Mouse (Mus musculus) neural tube, embryonic 14.5 days (tissue): Measurements from ENCODE around the gene Prss36. TPM values are rescaled to one million over a fixed set of nuclear protein-coding genes. Genes with fewer than 3 reads are reported as not detected.
"Not testable (repeated sequence)": the region's sequence is repeated elsewhere in the genome, so short reads cannot be mapped to it uniquely, and the experiment has no call there.

Experiments
- ATAC-seq: fragments of 200-750 bp; cut with Nextera tagmentation; 2 replicates; pipeline ENCODE4 v1.8.0; 2017; ENCODE audit warnings: low read depth, mild to moderate bottlenecking, moderate TSS enrichment, moderate library complexity
- H3K27ac ChIP-seq: fragments of 300-500 bp; sonication (generic); 2 replicates; pipeline ENCODE4 v1.5.1; 2014; ENCODE audit warnings: low read depth, mild to moderate bottlenecking, control low read depth, low read length, moderate library complexity, mixed read lengths
- H3K27me3 ChIP-seq: fragments of 300-500 bp; sonication (generic); 2 replicates; pipeline ENCODE4 v1.6.1; 2014; ENCODE audit warnings: low read length; ENCODE audit not compliant: control insufficient read depth, insufficient read depth
- H3K36me3 ChIP-seq: fragments of 300-500 bp; sonication (generic); 2 replicates; pipeline ENCODE4 v1.6.1; 2014; ENCODE audit warnings: low read length, mixed read lengths; ENCODE audit not compliant: control insufficient read depth, insufficient read depth
- H3K4me1 ChIP-seq: fragments of 300-500 bp; sonication (generic); 2 replicates; pipeline ENCODE4 v1.6.1; 2014; ENCODE audit warnings: low read length; ENCODE audit not compliant: control insufficient read depth, insufficient read depth
- H3K4me2 ChIP-seq: fragments of 300-500 bp; sonication (generic); 2 replicates; pipeline ENCODE4 v1.6.1; 2014; ENCODE audit warnings: mild to moderate bottlenecking, low read depth, low read length, control low read depth
- H3K4me3 ChIP-seq: fragments of 300-500 bp; sonication (generic); 2 replicates; pipeline ENCODE4 v1.5.1; 2014; ENCODE audit warnings: low read depth, low read length, control low read depth, mixed read lengths
- H3K9ac ChIP-seq: fragments of 300-500 bp; sonication (generic); replicated peaks from 2 replicates; pipeline ENCODE4 v1.6.1; 2014; ENCODE audit warnings: low read depth, mild to moderate bottlenecking, control low read depth, low read length, mixed read lengths
- H3K9me3 ChIP-seq: fragments of 300-500 bp; sonication (generic); 2 replicates; pipeline ENCODE4 v1.6.1; 2016; ENCODE audit warnings: low read length; ENCODE audit not compliant: control insufficient read depth
- WGBS: fragments of 180-500 bp; shearing (Covaris S2); extraction: QIAGEN DNeasy Blood & Tissue Kit; methylation state at CpG from one replicate; pipeline ENCODE4 v1.1.7; 2014; 5-methylcytosine and 5-hydroxymethylcytosine counted together
- polyA plus RNA-seq: library from polyadenylated mRNA; unstranded; fragments of >200 nt; fragmentation: Nextera tagmentation; extraction: Ambion mirVana; gene quantifications from 2 replicates; pipeline ENCODE4 v1.2.1, GENCODE M21; 2014

The Prss36 gene
- polyA plus RNA-seq, 1 experiment from 2014 or later: 14.8 TPM

DNA sequence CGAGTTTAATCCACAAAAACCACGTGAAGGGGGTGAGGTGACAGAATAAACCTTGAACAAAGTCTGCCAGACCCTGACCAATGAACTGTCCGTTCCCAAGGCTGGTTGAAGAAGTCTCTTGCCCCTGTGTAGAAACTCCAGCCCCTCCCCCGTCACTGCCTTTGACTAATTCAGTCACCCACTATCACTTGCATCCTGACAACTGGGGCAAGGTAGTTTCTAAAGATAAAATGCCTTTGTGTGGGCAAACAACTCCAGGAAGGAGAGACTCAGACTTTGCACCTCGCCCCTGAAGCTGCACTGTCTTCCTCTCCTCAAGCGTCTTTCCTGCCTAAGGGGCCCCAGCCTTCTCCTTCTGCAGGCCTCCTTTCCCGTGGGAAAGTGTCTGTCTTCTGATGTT, 46.5 kb downstream of the Prss36 start:
- Histone ChIP-seq H3K27ac (no peak overlapping the region), H3K9me3 (no peaks in the 10 kb centered on the region), H3K36me3 (no peaks in the 10 kb centered on the region), H3K4me2 (no peak overlapping the region), H3K27me3 (no peaks in the 10 kb centered on the region), H3K9ac (no peak overlapping the region), H3K4me1 (peaks cover 6% of the 10 kb centered on the region; the same call in 1 of the 2 replicates), H3K4me3 (no peak overlapping the region)
- 50% methylated on average over 7 of the region's 7 CpGs for WGBS
- ATAC-seq: no peak

DNA sequence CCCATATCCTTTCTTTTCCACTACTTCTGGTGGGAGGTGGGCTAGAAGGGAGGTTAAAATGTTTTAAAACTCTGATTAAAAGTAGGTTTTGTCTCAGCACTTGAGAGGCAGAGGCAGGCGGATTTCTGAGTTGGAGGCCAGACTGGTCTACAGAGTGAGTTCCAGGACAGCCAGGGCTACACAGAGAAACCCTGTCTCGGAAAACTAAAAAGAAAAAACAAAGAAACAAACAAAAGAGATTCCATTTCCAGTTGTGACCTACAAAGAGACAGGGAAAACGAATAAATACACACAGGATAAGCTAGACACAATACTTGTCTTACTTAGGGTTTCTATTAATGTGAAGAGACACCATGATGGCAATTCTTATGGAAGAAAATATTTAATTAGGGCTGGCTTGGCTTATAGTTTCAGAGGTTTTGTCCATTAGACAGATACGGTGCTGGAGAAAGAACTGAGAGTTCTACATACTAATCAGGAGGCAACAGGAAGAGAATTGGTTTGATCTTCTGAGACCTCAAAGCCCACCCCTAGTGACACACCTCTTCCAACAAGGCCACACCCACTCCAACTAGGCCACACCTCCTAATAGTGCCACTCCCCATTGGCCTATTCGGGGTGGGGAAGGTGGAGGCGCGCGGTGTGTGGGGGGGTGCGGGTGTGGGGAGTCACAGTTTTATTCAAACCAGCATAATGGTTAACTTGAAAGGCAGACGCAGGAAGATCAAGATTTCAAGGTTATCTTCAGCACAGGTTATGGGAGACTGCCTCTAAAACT, 48.2 kb downstream of the Prss36 start:
- no peaks in the 10 kb centered on the region for H3K9me3 ChIP-seq
- 40% methylated on average over 10 of the region's 10 CpGs for WGBS
- H3K4me3 ChIP-seq: no peak overlapping the region
- no peaks in the 10 kb centered on the region for H3K27me3 ChIP-seq
- H3K27ac ChIP-seq: no peak overlapping the region
- H3K9ac ChIP-seq: no peak overlapping the region
- H3K4me2 ChIP-seq: no peak overlapping the region
- H3K36me3 ChIP-seq: no peaks in the 10 kb centered on the region
- H3K4me1 ChIP-seq: peaks cover 8% of the 10 kb centered on the region; the same call in 1 of the 2 replicates
- no peak for ATAC-seq

DNA sequence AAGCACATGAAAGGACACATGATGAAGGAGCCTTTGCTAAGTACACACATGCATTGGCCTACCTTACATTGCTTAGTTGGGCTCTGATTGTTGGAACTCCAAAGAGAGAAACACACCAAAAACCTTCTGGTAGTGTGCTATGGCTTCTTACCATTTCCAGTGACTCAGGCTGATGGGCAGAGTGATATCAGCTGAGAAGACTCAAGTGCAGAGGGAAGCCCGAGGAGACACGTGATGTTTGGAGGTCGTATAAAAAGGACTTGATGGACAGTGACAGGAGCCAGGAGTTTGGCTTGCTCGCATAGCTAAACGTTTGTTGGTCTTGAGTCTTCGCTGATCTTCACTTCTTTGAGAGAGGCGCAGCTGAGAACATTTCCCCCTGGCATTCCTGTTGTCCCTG, 49.0 kb downstream of the Prss36 start:
- Histone ChIP-seq H3K27ac (no peak overlapping the region), H3K4me2 (no peak overlapping the region), H3K4me1 (peaks cover 8% of the 10 kb centered on the region; the same call in 1 of the 2 replicates), H3K9ac (no peak overlapping the region), H3K9me3 (no peaks in the 10 kb centered on the region), H3K36me3 (peaks cover 3% of the 10 kb centered on the region; the same call in 1 of the 2 replicates), H3K4me3 (no peak overlapping the region), H3K27me3 (no peaks in the 10 kb centered on the region)
- ATAC-seq: no peak
- WGBS: 90% methylated on average over 7 of the region's 7 CpGs

DNA sequence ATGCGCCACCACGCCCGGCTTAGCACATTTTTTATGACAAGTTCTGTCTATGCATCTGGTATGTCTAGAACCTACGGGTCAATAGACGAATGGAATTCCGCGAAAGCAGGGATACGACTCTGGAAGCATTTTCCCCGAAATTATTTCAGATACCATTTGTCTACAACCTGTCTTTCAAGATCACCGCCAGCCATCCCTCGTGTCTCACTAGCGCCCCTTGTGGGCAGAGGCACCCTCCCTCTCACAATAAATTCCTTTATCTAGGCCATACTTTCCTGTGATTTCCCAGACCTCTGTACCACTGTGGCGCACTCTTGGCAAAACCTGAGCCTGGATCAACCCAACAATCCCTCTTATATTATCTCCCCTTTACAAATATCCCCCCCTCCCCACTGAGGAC, 50.1 kb downstream of the Prss36 start:
- Histone ChIP-seq H3K9ac (no peak overlapping the region), H3K4me1 (peaks cover 8% of the 10 kb centered on the region; the same call in 1 of the 2 replicates), H3K27me3 (no peaks in the 10 kb centered on the region), H3K9me3 (no peaks in the 10 kb centered on the region), H3K36me3 (peaks cover 4% of the 10 kb centered on the region; the same call in 1 of the 2 replicates), H3K4me3 (no peak overlapping the region), H3K27ac (no peak overlapping the region), H3K4me2 (no peak overlapping the region)
- ATAC-seq: no peak
- 63% methylated on average over 13 of the region's 13 CpGs for WGBS

DNA sequence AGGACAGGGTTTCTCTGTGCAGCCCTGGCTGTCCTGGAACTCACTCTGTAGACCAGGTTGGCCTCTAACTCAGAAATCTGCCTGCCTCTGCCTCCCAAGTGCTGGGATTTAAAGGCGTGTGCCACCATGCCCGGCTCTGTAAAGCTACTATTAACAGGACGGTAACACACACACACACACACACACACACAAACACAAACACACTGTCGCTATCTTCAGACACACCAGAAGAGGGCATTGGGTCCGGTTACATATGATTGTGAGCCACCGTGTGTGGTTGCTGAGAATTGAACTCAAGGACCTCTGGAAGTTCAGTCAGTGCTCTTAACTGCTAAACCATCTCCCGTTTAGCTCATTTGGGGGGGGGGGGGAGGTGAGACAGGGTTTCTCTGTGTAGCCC, 50.6 kb downstream of the Prss36 start:
- 0 out of 2 replicates have a peak, but pooled peaks have one; percentile 4 for ATAC-seq
- not testable (repeated sequence) for H3K27ac ChIP-seq, H3K4me1 ChIP-seq, H3K9ac ChIP-seq, H3K9me3 ChIP-seq, H3K36me3 ChIP-seq, H3K27me3 ChIP-seq, H3K4me2 ChIP-seq
- H3K4me3 ChIP-seq: 0 out of 2 replicates have a peak overlapping the region, but pooled peaks have one; percentile 57
- WGBS: 71% methylated on average over 7 of the region's 7 CpGs

DNA sequence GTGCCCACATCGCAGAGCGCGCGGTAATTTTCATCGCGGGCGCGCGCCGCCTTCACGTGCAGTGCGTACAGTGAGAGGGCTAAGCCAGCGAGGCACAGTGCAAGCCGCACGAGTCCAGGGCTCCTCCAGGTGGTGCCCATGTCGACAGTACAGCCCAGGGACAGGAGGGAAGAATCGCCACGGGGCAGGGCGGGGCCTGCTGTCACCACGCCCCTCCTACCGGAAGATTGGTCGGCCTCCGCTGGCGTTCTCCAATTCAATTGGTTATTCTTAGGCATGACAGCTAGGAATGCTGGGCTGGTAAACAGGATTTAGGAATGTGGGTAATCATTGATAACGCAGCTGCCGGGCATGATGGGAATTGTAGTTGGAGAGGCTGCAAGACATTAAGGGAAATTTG, 51.1 kb downstream of the Prss36 start, which contains the start of the genes Gm21974 and Vkorc1:
Gene Gm21974, minus strand, starts transcription at position 13 of the 400 bp plus-strand sequence.
Gene Vkorc1, minus strand, starts transcription at position 176 of the 400 bp plus-strand sequence.
- peak; percentile 98 for ATAC-seq

DNA sequence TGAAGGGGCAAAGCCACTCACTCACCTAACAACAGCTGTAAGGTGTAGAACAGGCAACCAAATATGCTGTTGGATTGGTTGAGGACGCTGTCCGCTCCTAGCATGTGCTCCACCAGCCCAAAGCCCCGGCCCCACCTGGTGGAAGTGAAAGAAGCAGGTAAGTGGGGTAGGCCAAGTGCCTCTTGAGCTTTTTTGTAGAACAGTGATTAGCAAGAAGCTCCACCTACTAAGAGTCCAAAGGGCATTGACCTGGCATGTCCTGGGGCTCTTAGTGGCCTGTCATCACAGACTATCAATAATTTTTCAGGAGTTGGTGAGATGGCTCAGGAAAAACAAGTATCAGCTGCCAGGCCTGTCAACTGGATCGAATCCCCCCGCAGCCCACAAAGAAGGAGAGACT, 52.0 kb downstream of the Prss36 start:
- no peaks in the 10 kb centered on the region for H3K27me3 ChIP-seq
- no peak overlapping the region for H3K27ac ChIP-seq
- H3K36me3 ChIP-seq: peaks cover 8% of the 10 kb centered on the region
- H3K9me3 ChIP-seq: no peaks in the 10 kb centered on the region
- H3K9ac ChIP-seq: no peak overlapping the region
- H3K4me3 ChIP-seq: peak overlapping the region; percentile 57
- peaks cover 8% of the 10 kb centered on the region; the same call in 1 of the 2 replicates for H3K4me1 ChIP-seq
- peak overlapping the region; percentile 83 for H3K4me2 ChIP-seq
- 89% methylated on average over 5 of the region's 5 CpGs for WGBS
- no peak for ATAC-seq

More for the DNA sequence above, 51.1 kb downstream of the Prss36 start, which contains the start of the genes Gm21974 and Vkorc1:
- Histone ChIP-seq H3K4me1 (peaks cover 8% of the 10 kb centered on the region; the same call in 1 of the 2 replicates), H3K27ac (peak within 1 kb of the TSS; percentile 75), H3K9ac (peak within 1 kb of the TSS; percentile 64), H3K4me2 (peak within 1 kb of the TSS; percentile 83), H3K27me3 (no peaks in the 10 kb centered on the region), H3K4me3 (peak within 1 kb of the TSS; percentile 57), H3K9me3 (no peaks in the 10 kb centered on the region), H3K36me3 (peaks cover 4% of the 10 kb centered on the region; the same call in 1 of the 2 replicates)
- 0% methylated on average over 26 of the region's 26 CpGs for WGBS

DNA sequence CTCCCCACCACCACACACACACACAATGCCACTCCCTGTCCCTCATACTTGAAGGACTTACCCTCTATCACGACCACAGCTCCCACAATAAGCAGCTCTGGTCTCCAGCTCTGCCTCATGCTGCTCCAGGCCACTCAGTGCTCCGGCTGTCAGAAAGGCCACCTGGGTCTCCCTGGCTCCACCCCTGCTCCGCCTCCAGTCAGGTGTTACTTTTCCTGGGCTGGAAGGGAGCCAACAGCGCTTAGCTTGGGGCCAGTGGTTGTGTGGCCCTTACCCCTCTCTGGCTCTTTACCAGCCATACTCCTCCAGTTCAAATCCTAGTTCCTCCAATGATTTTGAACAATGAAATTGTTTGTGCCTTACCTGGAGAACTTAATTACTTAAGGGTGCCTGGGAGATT, 55.7 kb downstream of the Prss36 start, which contains the start of gene Prss53:
Gene Prss53, minus strand, starts transcription at position 173 of the 400 bp plus-strand sequence.
- Histone ChIP-seq H3K27ac (no peak within 1 kb of the TSS), H3K36me3 (peaks cover 34% of the 10 kb centered on the region), H3K4me2 (no peak within 1 kb of the TSS), H3K4me1 (peaks cover 8% of the 10 kb centered on the region), H3K9me3 (no peaks in the 10 kb centered on the region), H3K4me3 (no peak within 1 kb of the TSS), H3K9ac (no peak within 1 kb of the TSS), H3K27me3 (no peaks in the 10 kb centered on the region)
- 46% methylated on average over 4 of the region's 4 CpGs for WGBS
- no peak for ATAC-seq

DNA sequence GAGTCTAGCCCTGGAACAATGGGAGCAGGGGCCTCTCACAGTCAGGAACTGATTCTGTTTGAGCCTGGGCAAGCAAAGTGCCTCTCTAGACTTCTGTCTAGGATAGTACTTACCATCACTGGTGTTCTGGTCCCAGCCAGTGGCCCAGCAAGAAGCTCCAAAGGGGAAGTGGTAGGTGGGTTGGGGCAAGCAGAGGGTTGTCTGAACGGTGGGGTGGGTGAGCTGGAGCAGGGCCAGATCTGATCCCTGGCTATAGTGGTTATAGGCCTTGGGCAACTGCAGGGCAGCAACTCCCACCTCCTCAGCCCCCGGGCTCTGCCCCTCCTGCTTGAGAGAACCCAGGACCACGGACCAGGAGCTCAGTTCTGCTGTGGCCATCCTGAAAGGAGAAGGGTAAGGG, 57.7 kb downstream of the Prss36 start:
- Histone ChIP-seq H3K4me3 (no peak overlapping the region), H3K27me3 (no peaks in the 10 kb centered on the region), H3K4me2 (no peak overlapping the region), H3K9ac (no peak overlapping the region), H3K9me3 (no peaks in the 10 kb centered on the region), H3K36me3 (peaks cover 53% of the 10 kb centered on the region), H3K27ac (no peak overlapping the region), H3K4me1 (peaks cover 4% of the 10 kb centered on the region; the same call in 1 of the 2 replicates)
- no peak for ATAC-seq
- WGBS: 76% methylated on average over 3 of the region's 3 CpGs
